Mouse (Mus musculus): ENCODE measurements around the gene Irf1. TPM values are rescaled to one million over a fixed set of nuclear protein-coding genes. Genes with fewer than 3 reads are reported as not detected.

Irf1 gene
- polyA plus RNA-seq, 1 experiment from 2014 or later: 2.9 TPM

DNA sequence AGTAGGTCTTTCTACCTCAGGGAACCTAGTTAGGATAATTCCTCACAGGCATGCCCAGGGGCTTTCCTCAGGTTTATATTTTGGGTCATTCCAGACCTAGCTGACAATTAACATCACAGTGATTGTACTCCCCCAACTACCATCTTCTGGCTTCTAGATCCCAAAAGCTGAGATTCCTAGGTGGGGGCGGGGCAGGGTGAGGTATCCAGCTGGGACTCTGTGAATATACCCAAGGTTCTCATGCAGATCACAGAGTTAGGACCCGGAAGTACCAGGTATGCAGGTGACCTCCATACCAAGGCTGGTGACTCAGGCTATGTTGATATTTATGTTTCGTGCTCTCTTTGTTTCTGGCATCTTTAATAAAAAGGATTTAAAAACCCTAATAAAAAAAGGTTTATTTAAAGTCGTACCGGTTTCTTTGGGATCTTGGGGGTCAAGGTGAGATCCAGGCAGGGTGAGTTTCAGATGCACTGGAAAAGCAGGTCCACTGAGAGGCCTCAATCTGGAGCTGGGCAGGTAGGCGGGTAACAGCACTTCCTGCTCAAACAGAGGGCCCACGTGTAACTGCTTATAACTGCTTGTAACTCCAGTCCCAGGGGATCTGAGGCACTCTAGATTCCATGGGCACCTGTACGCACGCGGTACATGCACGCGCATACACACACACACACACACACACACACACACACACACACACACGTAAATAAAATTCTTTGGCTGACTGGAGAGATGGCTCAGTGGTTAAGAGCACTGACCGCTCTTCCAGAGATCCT is 34.9 kb downstream of the Irf1 start:
- Histone ChIP-seq H3K9ac (replicated peaks) (no peak overlapping the region), H3K9me3 (no peaks in the 10 kb centered on the region), H3K4me1 (no peaks in the 10 kb centered on the region), H3K27ac (replicated peaks) (no peak overlapping the region), H3K36me3 (no peaks in the 10 kb centered on the region), H3K4me2 (replicated peaks) (no peak overlapping the region), H3K4me3 (no peak overlapping the region), H3K27me3 (no peaks in the 10 kb centered on the region)
- ATAC-seq (replicated peaks): no peak
- 90% methylated on average over 14 of the region's 14 CpGs for WGBS

DNA sequence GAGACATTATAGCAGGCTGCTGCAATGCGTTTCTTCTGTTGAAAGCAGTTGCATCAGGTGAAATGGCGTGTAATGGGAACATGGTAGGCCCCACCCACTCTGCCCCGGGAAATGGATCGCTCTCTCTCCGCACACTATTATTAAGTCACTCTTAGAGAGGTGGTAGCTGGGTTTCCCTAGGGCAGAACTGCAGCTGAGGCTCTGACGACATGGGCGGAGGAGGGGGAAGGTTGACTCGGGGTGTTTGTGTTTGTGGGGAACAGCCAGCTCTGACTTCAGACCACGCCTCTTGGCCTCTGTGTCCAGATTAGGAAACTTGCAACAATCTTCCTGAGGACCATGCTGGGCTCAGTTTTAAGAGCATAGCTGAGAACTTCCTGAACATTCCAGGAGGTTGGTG is 36.0 kb downstream of the Irf1 start:
- Histone ChIP-seq H3K4me2 (replicated peaks) (no peak overlapping the region), H3K9me3 (no peaks in the 10 kb centered on the region), H3K27me3 (no peaks in the 10 kb centered on the region), H3K4me3 (no peak overlapping the region), H3K36me3 (no peaks in the 10 kb centered on the region), H3K4me1 (no peaks in the 10 kb centered on the region), H3K27ac (replicated peaks) (no peak overlapping the region), H3K9ac (replicated peaks) (no peak overlapping the region)
- ATAC-seq (replicated peaks): no peak
- WGBS: 76% methylated on average over 9 of the region's 9 CpGs

DNA sequence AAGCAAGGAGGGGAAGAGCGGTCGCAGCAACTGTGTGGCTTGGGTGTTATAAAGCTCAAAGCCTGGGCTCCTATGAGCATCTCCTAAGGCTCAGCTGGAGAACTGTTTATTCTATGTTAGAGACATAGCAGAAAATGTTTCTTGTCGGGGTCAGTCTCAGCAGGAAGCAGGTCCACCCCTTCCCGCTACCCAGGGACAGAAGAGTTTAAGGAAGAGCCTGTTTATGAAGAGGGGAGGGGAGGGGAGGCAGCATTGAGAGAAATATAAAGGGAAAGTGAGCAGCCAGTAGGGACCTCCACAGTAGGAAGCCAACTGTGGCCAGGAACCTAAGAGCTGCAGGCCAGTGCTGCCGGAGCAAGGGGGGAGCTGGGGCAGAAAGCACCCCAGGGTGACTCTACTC is 39.5 kb downstream of the Irf1 start:
- Histone ChIP-seq H3K4me3 (no peak overlapping the region), H3K27ac (replicated peaks) (no peak overlapping the region), H3K36me3 (no peaks in the 10 kb centered on the region), H3K27me3 (no peaks in the 10 kb centered on the region), H3K4me2 (replicated peaks) (no peak overlapping the region), H3K4me1 (no peaks in the 10 kb centered on the region), H3K9ac (replicated peaks) (no peak overlapping the region), H3K9me3 (no peaks in the 10 kb centered on the region)
- ATAC-seq (replicated peaks): no peak
- WGBS: 51% methylated on average over 5 of the region's 5 CpGs

DNA sequence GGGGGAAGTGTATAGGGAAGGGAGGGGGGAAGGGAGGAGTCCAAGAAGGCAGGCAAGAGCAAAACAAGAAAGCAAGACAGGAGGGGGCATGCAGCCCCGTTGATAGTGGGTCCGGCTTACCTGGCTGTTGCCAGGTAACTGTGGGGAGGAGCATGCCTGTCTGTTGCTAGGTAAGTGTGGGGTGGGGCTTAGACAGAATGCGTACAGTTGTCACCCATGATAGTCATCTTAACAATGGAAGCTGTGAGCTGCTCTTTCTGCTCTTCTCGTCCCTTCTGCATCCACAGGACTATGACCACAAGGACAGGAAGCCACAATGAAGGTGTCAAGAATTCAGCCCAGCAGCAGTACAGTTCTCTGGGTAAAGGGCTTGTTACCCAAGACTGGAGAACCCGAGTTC is 40.3 kb downstream of the Irf1 start:
- no peak overlapping the region for H3K4me2 ChIP-seq (replicated peaks)
- no peaks in the 10 kb centered on the region for H3K4me1 ChIP-seq
- H3K9ac ChIP-seq (replicated peaks): no peak overlapping the region
- no peaks in the 10 kb centered on the region for H3K9me3 ChIP-seq
- WGBS: 61% methylated on average over 5 of the region's 5 CpGs
- H3K27me3 ChIP-seq: no peaks in the 10 kb centered on the region
- no peak overlapping the region for H3K4me3 ChIP-seq
- H3K36me3 ChIP-seq: no peaks in the 10 kb centered on the region
- H3K27ac ChIP-seq (replicated peaks): no peak overlapping the region
- no peak for ATAC-seq (replicated peaks)

DNA sequence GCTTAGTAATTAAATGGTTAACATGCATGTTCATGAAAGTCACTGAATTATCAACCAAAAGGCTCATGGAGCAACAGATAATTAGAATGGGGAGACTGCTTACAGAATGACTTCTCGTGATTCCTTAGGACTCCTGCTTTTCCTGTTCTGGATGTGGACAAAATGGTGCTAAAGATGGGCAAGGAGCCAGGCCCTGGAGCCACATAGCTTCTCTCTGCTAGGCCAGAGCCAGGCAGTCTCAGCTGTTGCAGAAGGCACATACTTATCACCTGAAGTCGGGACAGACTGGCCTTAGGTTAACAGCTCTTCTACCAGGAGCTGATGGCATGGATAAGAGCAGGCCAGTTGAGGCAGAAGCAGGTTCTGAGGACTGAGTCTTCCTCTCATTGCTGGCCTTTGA is 40.9 kb downstream of the Irf1 start:
- Histone ChIP-seq H3K27me3 (no peaks in the 10 kb centered on the region), H3K4me1 (no peaks in the 10 kb centered on the region), H3K9me3 (no peaks in the 10 kb centered on the region), H3K27ac (replicated peaks) (no peak overlapping the region), H3K4me3 (no peak overlapping the region), H3K4me2 (replicated peaks) (no peak overlapping the region), H3K9ac (replicated peaks) (no peak overlapping the region), H3K36me3 (no peaks in the 10 kb centered on the region)
- WGBS: 67% methylated on average over 2 of the region's 2 CpGs
- no peak for ATAC-seq (replicated peaks)

DNA sequence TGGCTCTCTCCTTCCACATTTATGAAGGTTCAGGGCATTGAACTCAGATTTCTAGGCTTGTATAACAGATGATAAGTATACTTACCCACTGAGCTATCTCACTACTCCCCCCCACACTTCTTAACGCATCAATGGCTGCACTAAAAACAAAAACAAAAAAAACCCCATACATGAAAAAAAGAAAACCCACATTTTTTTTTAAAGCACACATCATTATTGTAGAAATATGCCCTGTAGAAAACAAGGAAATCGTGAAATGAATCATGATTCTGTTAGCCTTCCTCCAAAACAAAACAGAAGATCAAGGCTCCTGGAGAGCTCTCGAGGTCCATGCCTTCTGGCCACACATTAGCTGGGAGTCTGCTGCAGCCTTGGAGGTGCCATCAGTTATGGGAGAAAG is 41.5 kb downstream of the Irf1 start:
- Histone ChIP-seq H3K4me1 (no peaks in the 10 kb centered on the region), H3K27me3 (no peaks in the 10 kb centered on the region), H3K27ac (replicated peaks) (no peak overlapping the region), H3K36me3 (no peaks in the 10 kb centered on the region), H3K9me3 (no peaks in the 10 kb centered on the region), H3K4me2 (replicated peaks) (no peak overlapping the region), H3K9ac (replicated peaks) (no peak overlapping the region), H3K4me3 (no peak overlapping the region)
- WGBS: 80% methylated on average over 3 of the region's 3 CpGs
- no peak for ATAC-seq (replicated peaks)

DNA sequence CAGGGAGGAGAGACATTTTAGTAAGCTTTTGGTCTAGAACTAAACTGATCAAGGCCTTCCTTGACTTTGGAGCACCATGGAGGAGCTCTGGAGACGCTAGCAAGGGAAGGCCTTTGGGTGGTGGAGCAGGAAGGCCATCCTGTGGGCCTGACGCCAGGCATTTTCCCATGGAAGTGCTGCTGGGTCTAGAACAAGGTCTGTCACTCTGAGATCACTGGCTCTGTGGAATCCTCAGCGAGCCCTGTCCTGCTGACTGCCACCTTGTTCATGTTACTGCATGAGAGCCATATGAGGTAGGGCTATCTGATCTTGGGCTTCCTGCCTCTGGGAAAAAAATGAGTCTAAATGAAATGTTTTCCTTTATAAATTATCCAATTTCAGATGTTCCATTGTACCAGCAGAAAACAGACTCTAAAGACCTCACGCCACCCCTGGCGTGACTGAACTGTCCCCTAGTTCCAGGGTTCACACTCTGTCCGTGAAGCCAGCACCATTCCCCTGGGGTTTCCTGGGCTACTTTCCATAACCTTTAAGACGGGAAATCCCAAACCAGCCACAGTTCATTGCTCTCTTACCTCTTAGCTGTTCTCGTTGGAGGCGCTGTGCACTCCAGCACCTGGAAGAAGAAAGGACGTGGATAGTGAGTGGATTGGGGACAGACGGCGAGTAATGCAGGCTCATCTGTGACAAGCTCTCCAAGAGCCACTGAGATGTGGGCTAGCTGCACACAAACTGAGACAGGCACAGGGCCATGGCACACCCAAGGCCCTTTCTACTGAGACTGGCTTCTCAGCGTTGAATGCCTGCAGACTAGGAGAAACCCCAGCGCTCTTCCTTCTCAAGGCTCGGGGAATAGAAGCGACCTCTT is 43.4 kb downstream of the Irf1 start:
- 89% methylated on average over 16 of the region's 16 CpGs for WGBS
- H3K36me3 ChIP-seq: no peaks in the 10 kb centered on the region

DNA sequence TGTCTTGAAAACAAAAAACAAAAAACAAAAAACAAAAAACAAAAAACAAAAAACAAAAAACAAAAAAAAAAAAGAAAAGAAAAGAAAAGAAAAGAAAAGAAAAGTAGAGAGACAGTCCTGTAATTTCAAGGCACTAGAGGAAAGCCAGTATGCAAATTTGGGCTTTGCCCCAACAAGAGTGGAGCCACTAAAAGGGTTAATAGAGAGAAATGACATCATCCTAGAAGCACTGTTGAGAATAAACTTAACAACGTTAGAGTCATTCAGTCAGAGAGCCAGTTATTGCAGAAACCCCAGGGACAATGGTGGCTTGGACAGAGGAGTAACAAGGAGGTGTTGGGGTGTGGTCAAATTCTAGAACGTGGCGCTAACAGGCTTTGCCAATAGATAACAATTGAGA is 45.0 kb downstream of the Irf1 start:
- Histone ChIP-seq H3K4me1 (no peaks in the 10 kb centered on the region), H3K9me3 (no peaks in the 10 kb centered on the region), H3K36me3 (no peaks in the 10 kb centered on the region), H3K27ac (replicated peaks) (no peak overlapping the region), H3K4me2 (replicated peaks) (no peak overlapping the region), H3K9ac (replicated peaks) (no peak overlapping the region), H3K27me3 (no peaks in the 10 kb centered on the region), H3K4me3 (no peak overlapping the region)
- no peak for ATAC-seq (replicated peaks)
- 62% methylated on average over 3 of the region's 3 CpGs for WGBS

More for the DNA sequence above, 43.4 kb downstream of the Irf1 start:
- Histone ChIP-seq H3K4me3 (no peak overlapping the region), H3K27me3 (no peaks in the 10 kb centered on the region), H3K4me2 (replicated peaks) (no peak overlapping the region), H3K4me1 (no peaks in the 10 kb centered on the region), H3K27ac (replicated peaks) (no peak overlapping the region), H3K9ac (replicated peaks) (no peak overlapping the region), H3K9me3 (no peaks in the 10 kb centered on the region)
- ATAC-seq (replicated peaks): no peak

DNA sequence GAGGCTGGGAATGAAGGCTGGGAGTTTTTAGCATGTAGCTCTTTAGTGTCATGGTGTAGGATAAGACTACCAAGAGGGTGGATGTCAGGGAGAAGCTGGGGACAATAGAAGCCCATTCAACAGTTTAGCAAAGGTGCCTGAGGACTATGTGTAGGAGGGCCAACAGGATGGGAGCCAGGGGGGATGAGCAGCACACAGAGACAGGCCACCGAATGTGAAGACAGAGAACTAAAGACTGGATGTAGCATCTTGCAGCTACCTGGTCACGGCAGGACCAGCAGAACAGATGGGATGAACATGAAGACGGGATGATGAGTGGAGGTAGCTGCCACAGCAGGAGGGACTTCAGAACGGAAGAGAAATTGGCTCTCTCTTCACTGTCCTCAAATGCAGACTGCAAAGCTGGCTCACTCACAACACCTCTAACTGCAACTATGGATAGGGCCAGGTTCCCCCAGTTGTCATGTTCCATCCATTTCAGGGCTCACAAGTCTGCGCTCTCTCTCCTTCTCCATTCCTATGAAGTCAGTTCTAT is 47.1 kb downstream of the Irf1 start:
- WGBS: 93% methylated on average over 5 of the region's 5 CpGs
- H3K36me3 ChIP-seq: no peaks in the 10 kb centered on the region
- no peak overlapping the region for H3K9ac ChIP-seq (replicated peaks)
- ATAC-seq (replicated peaks): no peak
- H3K27ac ChIP-seq (replicated peaks): no peak overlapping the region
- H3K4me1 ChIP-seq: no peaks in the 10 kb centered on the region
- no peak overlapping the region for H3K4me2 ChIP-seq (replicated peaks)
- H3K4me3 ChIP-seq: no peak overlapping the region
- H3K27me3 ChIP-seq: no peaks in the 10 kb centered on the region
- H3K9me3 ChIP-seq: no peaks in the 10 kb centered on the region

DNA sequence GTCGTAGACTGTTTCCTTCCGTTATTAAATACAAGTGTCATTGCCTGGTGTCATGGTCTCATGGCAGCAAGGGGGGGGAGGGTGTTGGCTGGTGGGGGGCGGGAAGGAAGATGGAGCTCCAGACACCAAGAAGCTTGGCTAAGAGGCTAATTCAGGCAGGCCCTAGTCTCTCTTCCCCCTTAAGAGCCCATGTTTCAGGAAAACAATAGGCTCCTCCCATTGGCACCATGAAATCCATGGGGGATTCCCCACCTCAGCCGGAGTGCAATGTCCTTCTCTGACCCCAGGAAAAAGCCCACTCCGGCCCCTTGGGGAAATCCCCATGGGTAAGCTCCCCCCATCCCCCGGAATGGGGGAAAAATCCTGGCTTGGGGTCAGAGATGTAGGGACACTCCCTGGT is 49.0 kb downstream of the Irf1 start:
- Histone ChIP-seq H3K36me3 (no peaks in the 10 kb centered on the region), H3K4me3 (no peak overlapping the region), H3K4me1 (no peaks in the 10 kb centered on the region), H3K27ac (replicated peaks) (no peak overlapping the region), H3K27me3 (no peaks in the 10 kb centered on the region), H3K9me3 (no peaks in the 10 kb centered on the region), H3K4me2 (replicated peaks) (no peak overlapping the region), H3K9ac (replicated peaks) (no peak overlapping the region)
- WGBS: 61% methylated on average over 6 of the region's 6 CpGs
- ATAC-seq (replicated peaks): no peak

DNA sequence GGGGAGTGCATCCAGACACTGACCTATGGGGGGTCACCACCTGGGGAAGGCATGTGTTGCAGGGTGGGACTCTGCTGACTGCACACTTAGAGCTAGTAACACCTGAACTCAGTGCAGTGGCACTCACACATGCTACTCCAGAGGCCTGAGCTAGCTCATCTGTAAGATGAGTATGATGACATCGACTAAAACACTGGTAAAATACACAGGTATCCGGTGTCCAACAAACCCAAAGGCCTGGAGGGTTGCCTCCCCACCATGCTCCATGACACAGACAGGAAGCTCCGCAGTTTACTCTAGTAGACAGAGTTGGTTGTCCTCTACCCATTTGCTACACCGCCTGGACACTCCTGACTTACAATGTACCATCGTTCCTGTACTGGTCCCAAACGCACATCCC is 49.7 kb downstream of the Irf1 start:
- no peak overlapping the region for H3K27ac ChIP-seq (replicated peaks)
- no peaks in the 10 kb centered on the region for H3K36me3 ChIP-seq
- no peak overlapping the region for H3K4me2 ChIP-seq (replicated peaks)
- 94% methylated on average over 6 of the region's 6 CpGs for WGBS
- no peak for ATAC-seq (replicated peaks)
- no peaks in the 10 kb centered on the region for H3K9me3 ChIP-seq
- H3K4me1 ChIP-seq: no peaks in the 10 kb centered on the region
- no peaks in the 10 kb centered on the region for H3K27me3 ChIP-seq
- no peak overlapping the region for H3K4me3 ChIP-seq
- H3K9ac ChIP-seq (replicated peaks): no peak overlapping the region

DNA sequence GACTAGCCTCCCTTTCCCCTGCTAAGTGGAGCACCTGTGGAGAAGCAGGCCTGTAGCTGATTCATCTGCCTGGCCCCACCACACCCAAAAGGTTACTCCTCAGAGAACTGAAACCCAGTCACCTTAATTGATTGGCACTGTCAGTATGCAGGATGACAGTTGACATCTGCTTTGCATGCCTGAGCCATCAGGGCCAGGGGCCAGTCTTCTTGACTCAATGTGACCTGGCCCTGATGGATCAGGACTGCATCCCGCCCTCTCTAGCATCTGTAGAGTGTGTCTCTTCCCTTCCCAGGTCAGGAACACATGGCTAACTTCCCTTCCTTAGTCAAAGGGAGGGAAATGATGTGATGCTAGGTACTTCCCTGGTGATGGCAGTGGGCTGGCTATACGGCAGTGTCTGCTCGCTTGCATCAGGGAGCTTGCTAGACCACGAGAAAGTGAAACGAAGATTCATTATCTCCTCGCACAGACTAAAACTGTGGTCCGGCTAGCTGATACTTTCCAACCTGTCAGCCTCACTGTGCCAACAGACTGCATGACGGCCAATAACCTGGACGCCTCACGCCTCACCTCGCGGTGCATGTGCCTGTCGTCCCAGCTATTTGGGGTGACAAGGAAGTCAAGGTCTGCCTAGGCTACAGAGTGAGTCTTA is 50.8 kb downstream of the Irf1 start:
- 93% methylated on average over 13 of the region's 13 CpGs for WGBS
- H3K4me1 ChIP-seq: no peaks in the 10 kb centered on the region
- no peak overlapping the region for H3K9ac ChIP-seq (replicated peaks)
- H3K9me3 ChIP-seq: no peaks in the 10 kb centered on the region
- ATAC-seq (replicated peaks): no peak
- no peaks in the 10 kb centered on the region for H3K27me3 ChIP-seq
- H3K4me2 ChIP-seq (replicated peaks): no peak overlapping the region
- H3K4me3 ChIP-seq: no peak overlapping the region
- no peaks in the 10 kb centered on the region for H3K36me3 ChIP-seq
- no peak overlapping the region for H3K27ac ChIP-seq (replicated peaks)

Measured in forebrain, embryonic 15.5 days (tissue).